Mouse (Mus musculus): ENCODE results near the gene Eml3.
A peak's percentile ranks its signal among the peaks of the same experiment; 100 is the strongest.

Eml3 gene

DNA sequence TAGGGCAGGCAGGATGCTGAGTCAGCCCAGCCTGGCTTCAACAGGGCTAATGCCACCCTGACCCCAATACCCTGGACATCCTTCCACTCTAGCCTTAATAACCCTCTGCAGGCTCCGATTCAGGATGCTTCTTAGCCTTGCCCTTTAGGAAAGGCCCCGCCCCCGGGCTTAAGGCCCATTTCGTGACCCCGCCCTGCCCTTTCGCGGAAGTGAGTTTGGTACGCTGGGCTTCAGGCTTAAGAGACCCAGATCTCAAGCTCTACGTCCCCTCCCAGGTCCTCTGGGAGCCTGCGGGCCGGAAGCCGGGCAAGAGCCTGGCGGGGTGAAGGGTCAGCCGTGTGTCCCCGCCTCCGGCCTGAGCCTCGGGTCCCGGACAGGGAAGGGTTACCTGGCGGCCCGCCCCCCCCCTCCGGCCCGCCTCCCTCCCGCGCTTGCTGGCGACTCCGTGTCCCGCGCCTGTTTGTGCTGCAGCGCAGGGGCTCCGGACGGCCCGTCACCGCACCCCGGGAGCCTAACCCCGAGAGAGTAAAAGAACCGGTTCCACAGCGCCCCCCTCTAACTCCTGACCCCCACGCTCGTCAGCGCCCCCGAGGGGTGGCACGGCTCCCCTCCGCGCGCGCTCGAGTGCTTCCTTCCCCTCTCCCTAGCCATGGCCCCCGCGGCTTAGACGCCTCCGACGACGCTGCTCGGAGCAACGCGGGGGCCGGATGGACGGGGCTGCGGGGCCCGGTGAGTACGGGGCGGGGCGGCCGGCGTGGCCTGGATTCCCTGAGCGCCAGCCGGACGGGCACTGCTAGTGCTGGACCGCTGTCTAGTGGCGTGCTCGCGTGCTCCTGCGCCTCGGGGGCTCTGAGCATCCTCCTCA is at the start of gene Eml3, which contains the start of gene Rom1:
TSS of gene Eml3 (plus strand) at position 329 of the 865 bp plus-strand sequence.
TSS of gene Rom1 (minus strand) at position 133 of the 865 bp plus-strand sequence.
- peak; percentile 96 to 99 for DNase-seq (ENCODE audit: inconsistent age in 2 of 2, low spot score in 1 of 2)

DNA sequence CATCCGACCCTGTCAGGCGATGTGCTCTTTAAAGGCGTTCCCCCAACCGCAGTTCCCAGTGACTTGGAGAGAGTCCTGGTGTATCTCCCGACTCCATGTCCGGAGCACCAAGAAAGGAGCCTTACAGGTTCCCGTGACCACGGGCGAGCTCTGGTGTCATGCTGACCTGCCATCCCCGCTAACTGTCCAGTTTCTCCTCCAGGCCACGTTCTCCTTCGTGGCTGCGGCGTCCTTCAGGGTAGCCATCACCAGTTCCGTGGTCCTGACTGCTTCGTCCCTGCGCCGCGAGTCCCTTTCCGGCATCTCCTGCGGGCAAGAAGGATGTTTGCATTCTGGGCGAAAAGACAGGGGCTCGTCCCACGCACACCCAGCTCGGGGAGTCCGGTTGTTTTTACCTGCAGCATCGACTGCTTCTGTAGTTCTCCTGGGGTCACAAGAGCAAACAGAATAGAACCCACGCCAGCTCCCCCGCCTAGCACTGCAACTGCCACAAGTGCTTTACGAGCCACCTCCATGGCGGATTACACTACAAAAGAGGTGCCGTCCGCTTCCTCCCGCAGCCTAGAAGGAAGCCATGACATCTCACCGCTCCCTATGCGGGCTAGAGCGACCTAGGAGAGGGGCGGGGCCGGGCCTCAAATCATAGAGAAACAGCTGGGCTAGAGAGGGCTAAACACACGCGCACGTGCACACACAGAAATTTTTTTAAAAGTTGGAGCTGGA is 48.9 kb upstream of the Eml3 start, which contains the start of gene Uqcc3:
TSS of gene Uqcc3 (minus strand) at position 613 of the 723 bp plus-strand sequence.
- DNase-seq (ENCODE audit: inconsistent age in 2 of 2, low spot score in 1 of 2), result peak; percentile 93 to 97

DNA sequence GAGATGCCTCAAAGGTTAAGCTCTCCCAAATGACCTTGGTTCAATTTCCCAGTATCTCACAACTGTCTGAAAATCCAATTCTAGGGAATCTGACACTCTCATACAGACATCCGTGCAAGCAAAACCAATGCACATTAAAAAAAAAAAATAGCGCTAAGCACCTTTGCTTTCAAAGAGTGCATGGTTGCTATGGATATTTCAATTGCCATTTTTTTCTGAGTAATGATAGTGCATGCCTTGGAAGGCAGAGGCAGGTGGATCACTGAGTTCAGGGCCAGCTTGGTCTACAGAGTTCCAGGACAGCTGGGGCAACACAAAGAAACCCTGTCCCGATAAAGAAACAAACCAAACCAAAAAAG is 48.3 kb upstream of the Eml3 start:
- DNase-seq (ENCODE audit: inconsistent age in 2 of 2, low spot score in 1 of 2), result no peak

DNA sequence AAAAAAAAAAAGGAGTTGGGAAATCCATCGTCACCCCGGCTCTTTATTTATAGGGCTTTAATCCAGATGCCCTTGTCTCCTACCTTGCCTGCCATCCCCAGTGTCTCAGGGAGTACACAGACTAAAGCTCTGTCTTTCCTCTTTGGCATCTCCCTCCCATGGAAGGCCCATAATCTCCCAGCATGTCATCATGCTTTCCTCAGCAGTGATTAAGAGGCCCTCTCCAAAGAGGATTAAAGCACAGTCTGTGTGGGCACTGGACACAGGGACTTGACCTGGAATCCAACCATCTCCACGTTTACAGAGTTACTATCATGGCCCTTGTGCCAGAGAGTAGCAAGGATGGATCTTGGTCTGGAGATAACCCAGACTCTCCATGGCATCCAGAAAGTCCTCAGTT is 45.7 kb upstream of the Eml3 start, which contains the start of the genes Lbhd1 and Gm49403:
TSS of gene Lbhd1 (plus strand) at position 117 of the 400 bp plus-strand sequence.
TSS of gene Gm49403 (plus strand) at position 315 of the 400 bp plus-strand sequence.
- no peak for DNase-seq (ENCODE audit: inconsistent age in 2 of 2, low spot score in 1 of 2)

DNA sequence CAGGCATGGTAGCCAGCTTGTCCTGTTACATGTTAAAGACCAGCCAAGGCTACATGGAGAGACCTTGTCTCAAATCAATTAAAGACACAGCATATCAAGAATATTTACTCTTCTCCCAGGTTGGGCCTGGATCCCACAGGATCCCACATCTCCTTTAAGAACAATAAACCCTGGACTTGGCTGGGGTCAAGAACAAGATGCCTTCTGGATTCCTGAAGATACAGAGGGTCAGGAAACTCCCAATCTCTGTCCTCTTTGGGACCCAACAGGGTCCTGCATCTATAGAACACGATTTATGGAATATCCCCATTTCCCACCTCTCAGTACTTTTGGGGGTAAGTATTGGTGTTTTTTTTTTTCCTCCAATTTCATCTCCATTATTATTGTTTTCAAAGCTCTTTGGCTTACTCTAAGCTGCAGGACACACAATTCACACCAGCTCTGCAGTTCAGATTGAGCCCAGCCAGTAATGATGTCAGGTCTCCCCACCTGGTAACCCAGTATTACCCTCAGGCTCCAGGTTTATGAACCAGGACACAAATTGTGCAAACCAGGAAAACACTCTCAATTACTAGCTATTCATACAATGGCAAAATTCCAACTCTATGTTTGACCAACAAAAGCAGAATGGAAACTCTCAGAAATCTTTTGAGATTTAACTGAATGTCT is 42.3 kb upstream of the Eml3 start:
- no peak for DNase-seq (ENCODE audit: inconsistent age in 2 of 2, low spot score in 1 of 2)

DNA sequence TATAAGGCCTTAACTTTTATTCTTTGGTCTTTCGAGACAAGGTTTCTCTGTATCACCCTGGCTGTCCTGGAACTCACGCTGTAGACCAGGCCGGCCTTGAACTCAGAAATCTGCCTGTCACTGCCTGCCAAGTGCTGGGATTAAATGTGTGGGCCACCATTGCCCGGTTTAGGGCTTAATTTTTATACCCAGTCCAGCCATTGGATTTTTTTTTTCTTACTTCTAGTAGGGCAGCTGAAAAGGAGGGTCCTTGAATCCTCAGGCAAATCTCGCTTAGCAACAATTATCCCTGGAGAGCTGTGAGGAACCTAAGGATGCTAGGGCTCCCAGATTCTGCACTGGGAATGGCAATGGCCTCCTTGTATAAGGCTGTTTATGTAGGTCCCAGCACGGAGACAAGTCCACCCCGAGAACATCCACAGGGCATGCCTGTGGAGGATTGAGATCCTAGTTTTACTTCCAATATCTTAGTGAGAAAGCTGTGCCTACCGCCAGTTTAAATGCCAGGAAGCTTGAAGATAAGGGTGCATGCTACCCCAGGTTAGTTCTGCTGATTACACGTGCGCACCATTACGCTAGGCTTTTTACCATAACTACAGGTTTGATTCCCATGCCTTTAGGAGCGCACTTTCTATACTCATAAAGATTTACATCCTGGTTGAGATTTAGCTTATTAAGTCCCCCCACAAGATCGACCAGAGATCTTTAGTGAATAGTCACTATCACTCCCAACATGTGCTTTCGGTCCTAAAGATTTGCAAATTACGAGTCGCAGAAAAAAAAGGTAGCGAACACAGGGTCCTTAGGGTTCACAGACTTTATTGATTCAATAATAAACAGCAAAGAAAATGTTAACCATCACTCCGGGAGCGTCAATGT is 41.5 kb upstream of the Eml3 start:
- peak in 1 of 2 experiments; percentile 63 for DNase-seq (ENCODE audit: inconsistent age in 2 of 2, low spot score in 1 of 2)

DNA sequence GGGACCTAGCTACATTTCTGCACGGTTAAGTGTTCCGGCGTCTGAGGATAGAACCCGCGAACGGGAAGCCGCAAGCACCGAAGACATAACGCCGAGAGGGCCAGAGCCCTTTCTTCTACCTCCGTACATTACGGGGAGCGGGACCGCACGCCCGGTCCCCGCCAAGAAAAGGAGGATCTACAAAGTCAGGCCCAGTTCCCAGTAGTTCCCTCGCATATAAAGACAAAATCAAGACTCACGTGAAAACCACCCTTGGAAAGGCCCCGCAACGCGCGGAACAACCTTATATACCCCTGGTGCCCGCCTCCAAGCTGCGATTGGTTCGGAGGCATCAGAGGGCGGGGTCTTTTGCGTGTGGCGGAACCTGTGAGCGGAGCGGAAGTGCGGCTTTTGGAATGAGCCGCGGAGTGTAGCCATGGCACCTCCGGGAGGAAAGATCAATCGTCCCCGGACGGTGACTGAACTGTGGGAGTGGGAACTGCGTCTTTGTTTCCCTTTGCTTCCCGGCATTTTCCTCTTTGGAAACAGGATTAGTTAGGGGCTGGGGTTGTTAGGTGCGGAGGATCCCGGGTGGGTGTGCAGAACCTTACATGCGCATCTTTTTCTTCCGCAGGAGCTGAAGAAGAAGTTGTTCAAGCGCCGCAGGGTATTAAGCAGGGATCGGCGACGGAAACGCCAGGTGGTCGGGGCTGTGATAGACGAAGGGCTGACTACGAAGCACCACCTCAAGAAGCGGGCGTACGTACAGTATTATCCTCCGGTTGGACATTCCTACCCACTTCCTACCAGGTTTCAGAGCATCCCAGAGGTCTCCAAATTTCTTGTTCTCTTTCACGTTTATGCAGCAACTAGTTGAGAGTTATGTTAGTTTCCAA is 40.6 kb upstream of the Eml3 start, which contains the start of the genes 1810009A15Rik and Gm49416:
TSS of gene 1810009A15Rik (plus strand) at position 343 of the 875 bp plus-strand sequence.
TSS of gene Gm49416 (plus strand) at position 416 of the 875 bp plus-strand sequence.
- peak; percentile 95 to 98 for DNase-seq (ENCODE audit: inconsistent age in 2 of 2, low spot score in 1 of 2)

DNA sequence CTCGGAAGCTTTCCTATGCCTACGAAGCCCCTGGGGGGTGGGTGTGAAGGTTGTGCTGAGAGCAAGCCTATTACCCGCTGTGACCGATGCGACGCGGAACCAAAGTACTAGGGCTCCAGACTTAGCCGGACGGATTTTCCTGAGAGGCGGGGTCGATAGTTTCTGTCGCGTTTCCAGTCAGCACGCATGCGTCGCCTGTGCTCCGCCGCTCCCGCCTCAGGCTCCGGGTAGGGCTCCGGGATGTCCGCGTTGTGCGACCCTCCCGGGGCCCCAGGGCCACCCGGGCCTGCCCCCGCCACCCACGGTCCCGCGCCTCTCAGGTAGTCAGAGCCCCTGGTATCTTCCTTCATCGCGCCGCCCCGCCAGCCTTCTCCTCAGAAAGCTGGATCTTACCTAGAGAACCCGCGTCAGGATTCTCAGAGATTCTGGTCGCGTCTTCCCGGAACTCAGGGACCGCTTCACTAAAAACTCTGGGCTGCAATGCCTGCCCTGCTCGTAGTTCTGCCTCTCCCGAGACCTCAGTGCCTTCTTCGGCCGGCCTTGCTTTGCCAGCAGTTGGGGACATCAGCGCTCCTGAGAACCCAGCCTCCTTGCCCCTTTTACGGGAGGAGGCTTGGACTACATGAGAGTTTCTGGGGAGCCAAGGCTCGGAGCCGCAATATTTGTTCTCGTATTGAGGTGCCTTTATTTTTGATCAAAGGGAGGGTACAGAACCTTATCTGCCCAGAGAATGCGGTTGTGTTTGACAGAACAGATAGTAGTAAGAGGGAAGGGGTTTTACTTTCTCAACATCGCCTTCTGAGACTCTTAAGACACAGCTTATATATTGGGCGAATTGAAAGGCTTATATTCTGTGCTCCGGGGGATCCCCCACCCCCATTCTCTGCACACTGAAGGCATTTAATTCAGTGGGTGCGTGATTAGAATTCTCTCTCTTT is 36.3 kb upstream of the Eml3 start, which contains the start of gene Ints5:
TSS of gene Ints5 (plus strand) at position 177 of the 938 bp plus-strand sequence.
- peak; percentile 86 to 96 for DNase-seq (ENCODE audit: inconsistent age in 2 of 2, low spot score in 1 of 2)

DNA sequence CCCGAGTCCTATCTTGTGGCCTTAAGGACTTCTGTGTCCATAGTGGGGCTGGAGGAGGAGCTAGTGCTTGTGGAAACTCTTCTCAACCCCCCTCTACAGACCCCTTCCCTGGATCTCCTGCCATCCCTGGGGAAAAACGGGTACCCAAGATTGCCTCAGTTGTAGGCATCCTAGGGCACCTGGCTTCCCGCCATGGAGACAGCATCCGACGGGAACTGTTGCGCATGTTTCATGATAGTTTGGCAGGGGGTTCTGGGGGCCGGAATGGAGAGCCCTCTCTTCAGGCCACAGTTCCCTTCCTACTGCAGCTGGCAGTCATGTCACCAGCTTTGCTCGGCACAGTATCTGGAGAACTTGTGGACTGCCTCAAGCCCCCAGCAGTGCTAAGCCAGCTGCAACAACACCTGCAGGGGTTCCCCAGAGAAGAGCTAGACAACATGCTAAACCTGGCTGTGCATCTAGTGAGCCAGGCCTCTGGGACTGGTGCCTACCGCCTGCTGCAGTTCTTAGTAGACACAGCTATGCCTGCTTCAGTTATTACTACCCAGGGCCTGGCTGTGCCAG is 33.9 kb upstream of the Eml3 start:
- no peak for DNase-seq (ENCODE audit: inconsistent age in 2 of 2, low spot score in 1 of 2)

GRCm38 (mm10) chr19:8896231-8896630 is 33.1 kb upstream of the Eml3 start:
- peak in 1 of 2 experiments; percentile 20 for DNase-seq (ENCODE audit: inconsistent age in 2 of 2, low spot score in 1 of 2)

DNA sequence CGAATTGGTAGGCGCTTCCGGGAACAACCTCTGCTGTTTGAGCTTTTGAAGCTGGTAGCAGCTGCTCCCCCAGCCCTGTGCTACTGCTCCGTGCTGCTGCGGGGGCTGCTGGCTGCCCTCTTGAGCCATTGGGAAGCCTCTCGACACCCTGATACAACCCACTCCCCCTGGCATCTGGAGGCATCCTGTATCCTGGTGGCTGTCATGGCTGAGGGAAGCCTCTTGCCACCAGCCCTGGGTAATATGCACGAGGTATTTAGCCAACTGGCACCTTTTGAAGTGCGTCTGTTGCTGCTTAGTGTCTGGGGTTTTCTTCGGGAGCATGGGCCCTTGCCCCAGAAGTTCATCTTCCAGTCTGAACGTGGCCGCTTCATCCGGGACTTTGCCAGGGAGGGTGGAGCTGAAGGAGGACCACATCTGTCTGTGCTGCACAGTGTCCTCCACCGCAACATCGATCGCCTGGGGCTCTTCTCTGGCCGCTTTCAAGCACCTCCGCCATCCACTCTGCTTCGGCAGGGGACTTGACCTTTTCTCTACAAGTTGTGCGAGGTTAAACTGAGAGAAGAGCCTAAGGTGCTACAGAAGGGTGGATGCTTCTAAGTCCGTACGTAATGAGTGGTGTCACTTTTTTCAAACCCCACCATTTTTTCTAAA is 32.0 kb upstream of the Eml3 start:
- peak in 1 of 2 experiments; percentile 73 for DNase-seq (ENCODE audit: inconsistent age in 2 of 2, low spot score in 1 of 2)

- peak; percentile 97 to 98 for DNase-seq (ENCODE audit: inconsistent age in 2 of 2, low spot score in 1 of 2)
Observed at GRCm38 (mm10) chr19:8897865-8898495, 31.4 kb upstream of the Eml3 start, which contains the start of gene Ganab. Ganab (plus strand) TSS chr19:8898071.

- DNase-seq (ENCODE audit: inconsistent age in 2 of 2, low spot score in 1 of 2), result no peak
Observed at GRCm38 (mm10) chr19:8898576-8898975, 30.8 kb upstream of the Eml3 start.

DNA sequence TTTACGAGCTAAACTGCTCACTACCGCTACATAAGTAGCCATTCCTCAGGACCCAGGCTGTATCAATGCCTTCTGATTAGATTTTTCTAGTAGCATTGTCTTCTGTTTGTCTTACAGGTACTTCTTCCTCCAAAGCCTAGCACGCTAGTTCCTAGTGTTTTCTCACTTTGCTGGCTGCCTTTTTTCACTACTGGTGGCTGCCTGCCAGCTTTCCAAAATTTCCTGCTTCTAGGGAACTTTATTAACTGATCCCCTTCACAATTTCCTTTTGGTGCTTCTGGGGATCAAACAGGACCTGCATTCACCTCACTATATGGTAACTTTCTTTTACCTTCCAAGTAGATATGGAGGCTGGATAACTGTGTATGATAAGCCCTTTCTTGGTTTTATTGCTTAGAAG is 30.3 kb upstream of the Eml3 start:
- DNase-seq (ENCODE audit: inconsistent age in 2 of 2, low spot score in 1 of 2), result peak in 1 of 2 experiments; percentile 51

DNA sequence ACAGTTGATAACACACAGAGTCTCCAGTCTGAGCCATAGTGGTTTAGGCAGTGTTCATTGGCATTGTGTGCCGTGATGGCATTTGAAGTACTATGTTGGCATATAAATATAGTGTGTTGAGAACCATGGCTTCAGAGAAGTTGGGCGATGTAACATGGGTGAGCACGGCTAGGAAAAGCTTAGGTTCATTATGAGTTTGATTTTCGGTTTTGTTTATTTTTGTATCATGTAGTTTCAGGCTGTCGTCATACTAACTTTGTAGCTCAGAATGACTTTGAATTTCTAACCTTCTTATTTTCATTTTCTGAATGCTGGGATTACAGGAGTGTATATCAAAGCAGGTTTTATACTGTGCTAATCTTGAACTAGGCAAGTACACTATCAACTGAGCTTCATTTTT is 25.9 kb upstream of the Eml3 start:
- no peak for DNase-seq (ENCODE audit: inconsistent age in 2 of 2, low spot score in 1 of 2)

- DNase-seq (ENCODE audit: inconsistent age in 2 of 2, low spot score in 1 of 2), result no peak
Observed at GRCm38 (mm10) chr19:8908531-8908930, 20.8 kb upstream of the Eml3 start.
